Mouse (Mus musculus): ENCODE measurements at regions not wholly inside any gene's neighbourhood (a gene's known extent, or its start where the extent isn't known, plus 50 kb on each side); places are given as distances from the start of the nearest gene placed in this dataset.

- Histone ChIP-seq H3K27ac (replicated peaks; ENCODE audit: low read depth, low read length) (no peak overlapping the region), H3K4me3 (ENCODE audit: insufficient read depth, low read depth, low read length) (no peak overlapping the region), H3K4me1 (ENCODE audit: control insufficient read depth, insufficient read depth, insufficient read length, low read length) (no peaks in the 10 kb centered on the region)
Measured at GRCm38 (mm10) chr14:98596252-98596651, 397.9 kb downstream of the Rpl36a-ps1 start.

- no peak overlapping the region for H3K27ac ChIP-seq (replicated peaks; ENCODE audit: low read depth, low read length)
- no peak overlapping the region for H3K4me3 ChIP-seq (ENCODE audit: insufficient read depth, low read depth, low read length)
- H3K4me1 ChIP-seq (ENCODE audit: control insufficient read depth, insufficient read depth, insufficient read length, low read length): no peaks in the 10 kb centered on the region
Measured at GRCm38 (mm10) chr14:98589846-98590245, 404.3 kb downstream of the Rpl36a-ps1 start.

GRCm38 (mm10) chr14:98571644-98572043 lies 402.1 kb upstream of the Dach1 start:
- H3K27ac ChIP-seq (replicated peaks; ENCODE audit: low read depth, low read length): no peak overlapping the region
- H3K4me1 ChIP-seq (ENCODE audit: control insufficient read depth, insufficient read depth, insufficient read length, low read length): no peaks in the 10 kb centered on the region
- no peak overlapping the region for H3K4me3 ChIP-seq (ENCODE audit: insufficient read depth, low read depth, low read length)

- Histone ChIP-seq H3K4me3 (ENCODE audit: insufficient read depth, low read depth, low read length) (no peak overlapping the region), H3K4me1 (ENCODE audit: control insufficient read depth, insufficient read depth, insufficient read length, low read length) (no peaks in the 10 kb centered on the region), H3K27ac (replicated peaks; ENCODE audit: low read depth, low read length) (no peak overlapping the region)
Measured at GRCm38 (mm10) chr14:98562002-98562401, 392.4 kb upstream of the Dach1 start.

- Histone ChIP-seq H3K4me3 (ENCODE audit: insufficient read depth, low read depth, low read length) (no peak overlapping the region), H3K4me1 (ENCODE audit: control insufficient read depth, insufficient read depth, insufficient read length, low read length) (no peaks in the 10 kb centered on the region), H3K27ac (replicated peaks; ENCODE audit: low read depth, low read length) (no peak overlapping the region)
Measured at GRCm38 (mm10) chr14:98539792-98540191, 370.2 kb upstream of the Dach1 start.

- no peaks in the 10 kb centered on the region for H3K4me1 ChIP-seq (ENCODE audit: control insufficient read depth, insufficient read depth, insufficient read length, low read length)
Measured at GRCm38 (mm10) chr14:98538267-98538666, 368.7 kb upstream of the Dach1 start.

GRCm38 (mm10) chr14:98533600-98533999 lies 364.0 kb upstream of the Dach1 start:
- Histone ChIP-seq H3K27ac (replicated peaks; ENCODE audit: low read depth, low read length) (no peak overlapping the region), H3K4me3 (ENCODE audit: insufficient read depth, low read depth, low read length) (no peak overlapping the region), H3K4me1 (ENCODE audit: control insufficient read depth, insufficient read depth, insufficient read length, low read length) (no peaks in the 10 kb centered on the region)

More at GRCm38 (mm10) chr14:98538267-98538666, 368.7 kb upstream of the Dach1 start:
- H3K27ac ChIP-seq (replicated peaks; ENCODE audit: low read depth, low read length): no peak overlapping the region
- no peak overlapping the region for H3K4me3 ChIP-seq (ENCODE audit: insufficient read depth, low read depth, low read length)

GRCm38 (mm10) chr14:98520966-98521365 lies 351.4 kb upstream of the Dach1 start:
- Histone ChIP-seq H3K27ac (replicated peaks; ENCODE audit: low read depth, low read length) (no peak overlapping the region), H3K4me1 (ENCODE audit: control insufficient read depth, insufficient read depth, insufficient read length, low read length) (no peaks in the 10 kb centered on the region), H3K4me3 (ENCODE audit: insufficient read depth, low read depth, low read length) (no peak overlapping the region)

GRCm38 (mm10) chr14:98505321-98505720 lies 335.8 kb upstream of the Dach1 start:
- Histone ChIP-seq H3K4me1 (ENCODE audit: control insufficient read depth, insufficient read depth, insufficient read length, low read length) (peaks cover 4% of the 10 kb centered on the region; the same call in 1 of the 2 replicates), H3K27ac (replicated peaks; ENCODE audit: low read depth, low read length) (no peak overlapping the region; the same call in 1 of the 2 replicates), H3K4me3 (ENCODE audit: insufficient read depth, low read depth, low read length) (no peak overlapping the region)

- Histone ChIP-seq H3K27ac (replicated peaks; ENCODE audit: low read depth, low read length) (no peak overlapping the region), H3K4me1 (ENCODE audit: control insufficient read depth, insufficient read depth, insufficient read length, low read length) (no peaks in the 10 kb centered on the region), H3K4me3 (ENCODE audit: insufficient read depth, low read depth, low read length) (no peak overlapping the region)
Measured at GRCm38 (mm10) chr14:98477416-98477815, 307.9 kb upstream of the Dach1 start.

- Histone ChIP-seq H3K4me3 (ENCODE audit: insufficient read depth, low read depth, low read length) (no peak overlapping the region), H3K27ac (replicated peaks; ENCODE audit: low read depth, low read length) (no peak overlapping the region), H3K4me1 (ENCODE audit: control insufficient read depth, insufficient read depth, insufficient read length, low read length) (no peaks in the 10 kb centered on the region)
Measured at GRCm38 (mm10) chr14:98471803-98472509, 302.4 kb upstream of the Dach1 start.

- no peaks in the 10 kb centered on the region for H3K4me1 ChIP-seq (ENCODE audit: control insufficient read depth, insufficient read depth, insufficient read length, low read length)
- no peak overlapping the region for H3K27ac ChIP-seq (replicated peaks; ENCODE audit: low read depth, low read length)
- no peak overlapping the region for H3K4me3 ChIP-seq (ENCODE audit: insufficient read depth, low read depth, low read length)
Measured at GRCm38 (mm10) chr14:98454461-98454860, 284.9 kb upstream of the Dach1 start.

- Histone ChIP-seq H3K4me1 (ENCODE audit: control insufficient read depth, insufficient read depth, insufficient read length, low read length) (no peaks in the 10 kb centered on the region), H3K4me3 (ENCODE audit: insufficient read depth, low read depth, low read length) (no peak overlapping the region), H3K27ac (replicated peaks; ENCODE audit: low read depth, low read length) (no peak overlapping the region)
Measured at GRCm38 (mm10) chr14:98452191-98452590, 282.6 kb upstream of the Dach1 start.

- H3K4me1 ChIP-seq (ENCODE audit: control insufficient read depth, insufficient read depth, insufficient read length, low read length): no peaks in the 10 kb centered on the region
- no peak overlapping the region for H3K27ac ChIP-seq (replicated peaks; ENCODE audit: low read depth, low read length)
- H3K4me3 ChIP-seq (ENCODE audit: insufficient read depth, low read depth, low read length): no peak overlapping the region
Measured at GRCm38 (mm10) chr14:98449568-98449967, 280.0 kb upstream of the Dach1 start.

GRCm38 (mm10) chr14:98442411-98442810 lies 272.8 kb upstream of the Dach1 start:
- H3K27ac ChIP-seq (replicated peaks; ENCODE audit: low read depth, low read length): no peak overlapping the region
- H3K4me1 ChIP-seq (ENCODE audit: control insufficient read depth, insufficient read depth, insufficient read length, low read length): no peaks in the 10 kb centered on the region
- H3K4me3 ChIP-seq (ENCODE audit: insufficient read depth, low read depth, low read length): no peak overlapping the region

GRCm38 (mm10) chr14:98441954-98442353 lies 272.4 kb upstream of the Dach1 start:
- H3K4me1 ChIP-seq (ENCODE audit: control insufficient read depth, insufficient read depth, insufficient read length, low read length): no peaks in the 10 kb centered on the region
- H3K27ac ChIP-seq (replicated peaks; ENCODE audit: low read depth, low read length): no peak overlapping the region
- no peak overlapping the region for H3K4me3 ChIP-seq (ENCODE audit: insufficient read depth, low read depth, low read length)

All from brown adipose tissue, adult 24 weeks (tissue).